Mouse (Mus musculus) testis, adult 2 months (tissue): ENCODE measurements at regions not wholly inside any gene's neighbourhood (a gene's known extent, or its start where the extent isn't known, plus 50 kb on each side); places are given as distances from the start of the nearest gene placed in this dataset.

Experiments used
- CTCF ChIP-seq: fragments of 200-500 bp; IDR thresholded peaks from 2 replicates; pipeline ENCODE4 v1.5.1; 2012; ENCODE audit warnings: low read depth, mild to moderate bottlenecking, inconsistent platforms, low read length, moderate library complexity; ENCODE audit not compliant: control insufficient read depth, insufficient read depth, insufficient replicate concordance
- POLR2A ChIP-seq: fragments of 200-500 bp; IDR thresholded peaks from 2 replicates; pipeline ENCODE4 v1.6.1; 2012; ENCODE audit warnings: low read depth, mild to moderate bottlenecking, inconsistent platforms, low read length, moderate library complexity; ENCODE audit not compliant: control insufficient read depth

DNA sequence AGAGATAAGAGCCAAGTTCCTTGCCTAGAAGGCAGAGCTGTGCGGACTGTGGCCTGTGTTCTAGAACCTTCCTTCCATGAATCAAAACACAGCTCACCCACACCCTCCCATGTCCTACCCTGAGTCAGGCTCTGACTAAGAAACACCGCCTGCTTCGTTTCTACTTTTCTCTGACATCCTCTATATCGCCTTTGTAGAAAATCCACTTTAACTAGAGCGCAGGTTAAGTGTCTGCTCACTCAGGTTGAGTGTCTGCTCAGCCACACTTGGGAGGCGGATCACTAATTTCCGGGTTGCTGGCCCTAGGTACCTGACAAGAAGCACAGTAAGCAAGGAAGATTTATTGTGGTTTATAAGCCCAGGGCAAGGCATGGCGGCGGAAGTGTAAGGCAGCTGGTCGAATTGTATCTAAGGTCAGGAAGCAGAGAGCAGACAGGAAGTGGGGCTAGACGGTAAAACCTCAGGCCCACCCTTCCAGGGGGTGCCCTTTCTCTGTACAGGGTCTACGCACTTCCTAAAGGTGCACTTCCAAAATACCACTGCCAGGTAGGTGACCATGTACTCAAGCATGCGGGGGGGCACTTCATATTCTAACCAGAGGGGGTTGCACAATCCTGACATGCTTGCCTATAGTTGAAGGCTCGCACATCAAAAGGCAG lies 348.0 kb upstream of the Slc24a5 start:
- TF ChIP-seq CTCF: no peak
- no peak for TF ChIP-seq POLR2A
